Mouse (Mus musculus) ES-E14 (cell line): ENCODE measurements at regions not wholly inside any gene's neighbourhood (a gene's known extent, or its start where the extent isn't known, plus 50 kb on each side); places are given as distances from the start of the nearest gene placed in this dataset.

Experiments
- DNase-seq: peaks from one replicate; pipeline ENCODE4 v3.0.0-alpha.2; 2013; ENCODE audit warnings: low read depth, low spot score
- H3K27ac ChIP-seq: 2 replicates; pipeline ENCODE4 v1.5.1; 2012; ENCODE audit warnings: low read depth, mild to moderate bottlenecking, low read length, moderate library complexity, mixed read lengths; ENCODE audit not compliant: poor library complexity, insufficient read depth, severe bottlenecking
- H3K36me3 ChIP-seq: 2 replicates; pipeline ENCODE4 v1.6.1; 2012; ENCODE audit warnings: mild to moderate bottlenecking, low read length, moderate library complexity, mixed read lengths; ENCODE audit not compliant: control insufficient read depth, poor library complexity, insufficient read depth, severe bottlenecking
- H3K4me1 ChIP-seq, 2 experiments: fragments of 150-350 bp in 1 of 2; sonication (generic) in 1 of 2; 2 replicates each; pipeline ENCODE4 v1.6.1; 2012; ENCODE audit warnings: low read length in 2 of 2, mild to moderate bottlenecking in 1 of 2, mixed read lengths in 1 of 2; ENCODE audit not compliant: control insufficient read depth in 2 of 2, insufficient read depth in 2 of 2, poor library complexity in 1 of 2
- H3K4me3 ChIP-seq, 2 experiments: fragments of 150-350 bp in 1 of 2; sonication (generic) in 1 of 2; 2 replicates each; pipeline ENCODE4 v1.5.1; 2012; ENCODE audit warnings: low read length in 2 of 2, low read depth in 1 of 2, mild to moderate bottlenecking in 1 of 2, mixed read lengths in 1 of 2; ENCODE audit not compliant: insufficient read depth in 1 of 2, poor library complexity in 1 of 2, severe bottlenecking in 1 of 2
- H3K9ac ChIP-seq: 2 replicates; pipeline ENCODE4 v1.6.1; 2012; ENCODE audit warnings: low read depth, mild to moderate bottlenecking, low read length, mixed read lengths; ENCODE audit not compliant: poor library complexity, insufficient read depth, severe bottlenecking
- H3K9me3 ChIP-seq: fragments of 150-350 bp; sonication (generic); 2 replicates; pipeline ENCODE4 v1.6.1; 2012; ENCODE audit warnings: low read depth, mild to moderate bottlenecking, low read length; ENCODE audit not compliant: control insufficient read depth, insufficient read depth
- CHD2 ChIP-seq: IDR thresholded peaks from 2 replicates; pipeline ENCODE4 v1.6.1; 2014; ENCODE audit warnings: mild to moderate bottlenecking, low read depth, low read length, inconsistent platforms
- HCFC1 ChIP-seq: IDR thresholded peaks from 2 replicates; pipeline ENCODE4 v1.6.1; 2012; ENCODE audit warnings: low read length, inconsistent platforms, borderline replicate concordance; ENCODE audit not compliant: insufficient read depth
- MAFK ChIP-seq: IDR thresholded peaks from 2 replicates; pipeline ENCODE4 v1.6.1; 2014; ENCODE audit warnings: mild to moderate bottlenecking, low read depth, low read length, inconsistent platforms; ENCODE audit not compliant: insufficient read depth
- ZC3H11A ChIP-seq: IDR thresholded peaks from 2 replicates; pipeline ENCODE4 v1.6.1; 2012; ENCODE audit warnings: low read depth, mild to moderate bottlenecking, inconsistent platforms, low read length, borderline replicate concordance
- ZNF384 ChIP-seq: IDR thresholded peaks from 2 replicates; pipeline ENCODE4 v1.6.1; 2012; ENCODE audit warnings: low read depth, low read length, inconsistent platforms
- in situ Hi-C, 2 experiments: fragments of 600-800 bp; cut with MboI; formaldehyde crosslinking; loops; one replicate each; pipeline ENCODE4 v1.15.1; 2025; ENCODE audit warnings: low sequenced_read_pairs in 2 of 2, inconsistent platforms in 1 of 2; ENCODE audit not compliant: unreplicated experiment in 2 of 2

DNA sequence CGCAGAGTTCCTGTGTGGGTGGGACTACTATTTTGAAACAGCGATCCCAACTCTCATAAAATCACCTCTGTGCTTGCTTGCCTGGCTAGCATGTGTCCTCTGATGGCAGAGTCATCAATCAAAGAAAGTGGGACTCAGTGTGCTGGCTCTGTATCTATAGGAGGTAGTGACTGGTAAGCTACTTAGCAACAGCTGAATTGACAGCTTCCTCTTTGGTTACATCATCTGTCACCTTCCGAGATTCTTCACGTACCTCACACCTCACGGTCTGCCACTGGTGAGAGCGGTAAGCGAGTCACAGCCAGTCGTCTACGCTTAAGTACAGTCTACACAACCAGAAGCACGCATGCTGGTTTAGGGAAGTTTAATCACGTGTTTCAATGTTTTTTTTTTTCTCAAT is 159.5 kb downstream of the Gm11077 start:
- in situ Hi-C loops: no loop called here
- no peak overlapping the region for H3K4me3 ChIP-seq
- no peaks in the 10 kb centered on the region for H3K36me3 ChIP-seq
- H3K9me3 ChIP-seq: no peaks in the 10 kb centered on the region
- no peak for TF ChIP-seq HCFC1
- TF ChIP-seq ZC3H11A: no peak
- no peak for TF ChIP-seq ZNF384
- TF ChIP-seq CHD2: no peak
- no peak for TF ChIP-seq MAFK
- H3K4me1 ChIP-seq: no peaks in the 10 kb centered on the region
- H3K9ac ChIP-seq: no peak overlapping the region
- no peak overlapping the region for H3K27ac ChIP-seq
- no peak for DNase-seq

DNA sequence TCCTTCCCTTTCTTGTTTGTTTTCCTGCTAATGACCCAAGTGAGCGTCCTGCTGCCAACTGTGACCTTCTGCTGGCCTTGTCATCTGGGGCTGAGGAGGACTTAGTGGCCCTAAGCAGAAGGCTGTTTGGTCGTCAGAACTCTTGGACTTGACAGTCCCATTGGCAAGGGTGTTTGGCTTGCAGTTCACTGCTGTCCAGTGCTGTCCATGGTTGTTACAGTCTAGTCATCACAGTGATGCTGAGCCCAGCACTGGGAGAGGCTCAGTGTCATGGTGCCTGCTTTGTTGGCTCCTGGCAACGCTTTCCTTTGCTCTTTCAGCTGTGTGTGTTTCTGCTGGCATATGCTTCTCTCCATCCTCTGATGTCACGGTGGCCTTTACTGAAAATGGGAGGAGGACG is 161.0 kb downstream of the Gm11077 start:
- no peaks in the 10 kb centered on the region for H3K9me3 ChIP-seq
- in situ Hi-C loops: no loop called here
- TF ChIP-seq HCFC1 (no peak), MAFK (no peak), ZC3H11A (no peak), CHD2 (no peak)
- H3K4me3 ChIP-seq: no peak overlapping the region
- no peaks in the 10 kb centered on the region for H3K36me3 ChIP-seq
- DNase-seq: no peak
- H3K4me1 ChIP-seq: no peaks in the 10 kb centered on the region
- no peak overlapping the region for H3K9ac ChIP-seq
- no peak overlapping the region for H3K27ac ChIP-seq

GRCm38 (mm10) chr6:140890591-140890990 is 161.5 kb downstream of the Gm11077 start:
- H3K9me3 ChIP-seq: no peaks in the 10 kb centered on the region
- no peaks in the 10 kb centered on the region for H3K4me1 ChIP-seq
- in situ Hi-C loops: no loop called here
- no peak overlapping the region for H3K27ac ChIP-seq
- no peak overlapping the region for H3K9ac ChIP-seq
- H3K36me3 ChIP-seq: no peaks in the 10 kb centered on the region
- DNase-seq: no peak
- no peak overlapping the region for H3K4me3 ChIP-seq
- TF ChIP-seq ZNF384 (no peak), ZC3H11A (no peak), CHD2 (no peak), MAFK (no peak), HCFC1 (no peak)

- H3K9ac ChIP-seq: no peak overlapping the region
- no peaks in the 10 kb centered on the region for H3K9me3 ChIP-seq
- no peak overlapping the region for H3K27ac ChIP-seq
- DNase-seq: no peak
- no peaks in the 10 kb centered on the region for H3K36me3 ChIP-seq
- H3K4me3 ChIP-seq: 0 out of 4 replicates have a peak overlapping the region, but pooled peaks of 1 of the 2 experiments have one; percentile 38
- in situ Hi-C loops: no loop called here
- TF ChIP-seq HCFC1: no peak
- TF ChIP-seq ZNF384: no peak
- no peak for TF ChIP-seq ZC3H11A
- no peak for TF ChIP-seq MAFK
- TF ChIP-seq CHD2: no peak
- no peaks in the 10 kb centered on the region for H3K4me1 ChIP-seq
Observed at GRCm38 (mm10) chr6:140894467-140894866, 165.4 kb downstream of the Gm11077 start.

- no peaks in the 10 kb centered on the region for H3K4me1 ChIP-seq
- no peak for DNase-seq
- no peak overlapping the region for H3K9ac ChIP-seq
- no peak overlapping the region for H3K4me3 ChIP-seq
- in situ Hi-C loops: no loop called here
- H3K27ac ChIP-seq: no peak overlapping the region
- no peaks in the 10 kb centered on the region for H3K9me3 ChIP-seq
- no peak for TF ChIP-seq ZNF384
- TF ChIP-seq MAFK: no peak
- no peak for TF ChIP-seq HCFC1
- TF ChIP-seq CHD2: no peak
- TF ChIP-seq ZC3H11A: no peak
- no peaks in the 10 kb centered on the region for H3K36me3 ChIP-seq
Observed at GRCm38 (mm10) chr6:140895441-140895840, 166.4 kb downstream of the Gm11077 start.
